Mouse (Mus musculus) cerebellum, adult 11-12 months (tissue): ENCODE results near the gene Cryz.
A peak's percentile ranks its signal among the peaks of the same experiment; 100 is the strongest.
"Not testable (repeated sequence)": the region's sequence is repeated elsewhere in the genome, so short reads cannot be mapped to it uniquely, and the experiment has no call there.

Source experiments
- DNase-seq: peaks from one replicate; pipeline ENCODE4 v3.0.0; 2022

The Cryz gene

DNA sequence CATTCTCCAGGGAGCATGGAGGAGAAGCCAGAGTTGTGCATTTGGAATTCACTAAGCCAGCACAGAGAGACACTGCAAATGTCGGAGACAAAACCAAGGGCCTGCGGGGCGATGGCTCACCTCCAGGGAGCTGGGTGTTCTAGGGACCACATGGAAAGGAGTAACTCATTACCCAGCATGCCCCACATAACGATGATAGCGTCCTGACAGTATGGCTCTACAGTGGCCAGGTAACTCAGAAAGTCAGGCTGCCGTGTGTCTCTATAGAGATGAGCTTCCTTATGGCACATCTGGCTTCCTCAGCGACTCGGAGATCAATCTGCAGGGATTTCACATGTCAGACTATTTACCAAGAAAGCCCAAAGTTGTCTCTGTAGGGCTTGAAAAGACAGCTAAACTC, 18.3 kb downstream of the Cryz start:
- DNase-seq: no peak

DNA sequence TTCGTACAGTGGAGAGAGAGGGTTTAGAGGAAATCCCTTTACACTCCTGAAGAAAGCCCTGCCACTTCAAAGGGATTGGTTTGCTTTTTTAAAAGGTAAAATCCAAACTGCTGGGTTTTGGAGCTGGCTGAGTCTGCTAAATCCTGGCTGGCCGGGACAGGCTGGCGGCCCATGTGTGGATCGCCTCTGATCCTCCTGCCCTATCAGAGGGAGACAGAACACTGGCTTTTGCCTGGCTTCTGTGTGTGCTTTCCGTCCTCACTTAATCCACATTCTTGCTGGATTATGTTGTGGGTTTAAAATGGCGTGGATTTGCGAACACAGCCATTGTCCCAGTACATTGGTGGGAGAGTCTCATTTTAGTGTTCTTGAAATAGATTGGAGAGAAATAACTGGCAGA, 18.8 kb downstream of the Cryz start:
- no peak for DNase-seq

DNA sequence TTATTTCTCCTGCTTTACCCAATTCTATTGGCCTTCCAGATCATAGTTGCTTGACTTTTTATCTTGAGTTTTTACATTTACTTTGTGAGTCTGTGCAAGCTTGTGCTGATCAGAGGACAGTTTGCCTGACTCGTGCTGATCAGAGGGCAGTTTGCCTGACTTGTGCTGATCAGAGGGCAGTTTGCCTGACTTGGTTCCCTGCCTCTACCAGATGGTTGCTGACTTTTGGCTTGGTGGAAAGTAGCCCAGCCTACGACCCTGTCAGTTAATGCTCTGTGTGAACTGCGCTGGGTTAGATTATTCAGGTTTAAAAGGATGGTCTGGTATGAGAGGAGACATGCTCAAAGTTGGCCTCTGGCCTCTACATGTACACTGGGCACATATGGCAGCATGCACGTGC, 19.6 kb downstream of the Cryz start:
- DNase-seq: no peak

DNA sequence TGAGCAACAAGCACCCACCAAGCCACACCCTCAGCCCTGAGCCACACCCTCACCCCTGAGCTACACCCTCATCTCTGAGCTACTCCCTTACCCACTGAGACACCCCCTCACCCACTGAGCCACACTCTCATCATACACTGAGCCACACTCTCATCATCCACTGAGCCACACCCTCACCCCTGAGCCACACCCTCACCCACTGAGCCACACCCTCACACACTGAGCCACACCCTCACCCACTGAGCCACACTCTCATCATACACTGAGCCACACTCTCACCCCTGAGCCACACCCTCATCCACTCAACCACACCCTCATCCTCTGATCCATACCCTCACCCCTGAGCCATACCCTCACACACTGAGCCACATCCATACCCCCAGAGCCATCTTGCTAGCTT, 31.8 kb downstream of the Cryz start:
- DNase-seq: no peak

DNA sequence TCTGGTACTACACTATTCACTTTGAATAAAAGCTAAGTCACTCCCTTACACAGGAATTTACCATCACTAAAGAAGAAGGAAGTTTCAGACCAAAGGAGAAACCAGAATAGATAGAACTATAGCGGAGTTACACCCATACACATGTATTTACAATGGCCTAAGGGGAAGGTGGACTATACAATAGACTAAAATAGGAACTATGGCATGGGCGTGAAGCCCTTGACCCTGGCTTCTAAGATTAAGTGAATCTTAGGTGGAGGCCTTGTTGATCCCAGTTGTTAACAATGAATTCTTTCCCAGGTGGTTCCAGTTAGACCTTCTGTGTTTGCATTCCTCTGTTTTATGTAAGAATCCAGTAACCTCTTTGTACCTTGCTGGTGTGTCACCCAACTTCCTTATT, 34.8 kb downstream of the Cryz start:
- DNase-seq: not testable (repeated sequence)

DNA sequence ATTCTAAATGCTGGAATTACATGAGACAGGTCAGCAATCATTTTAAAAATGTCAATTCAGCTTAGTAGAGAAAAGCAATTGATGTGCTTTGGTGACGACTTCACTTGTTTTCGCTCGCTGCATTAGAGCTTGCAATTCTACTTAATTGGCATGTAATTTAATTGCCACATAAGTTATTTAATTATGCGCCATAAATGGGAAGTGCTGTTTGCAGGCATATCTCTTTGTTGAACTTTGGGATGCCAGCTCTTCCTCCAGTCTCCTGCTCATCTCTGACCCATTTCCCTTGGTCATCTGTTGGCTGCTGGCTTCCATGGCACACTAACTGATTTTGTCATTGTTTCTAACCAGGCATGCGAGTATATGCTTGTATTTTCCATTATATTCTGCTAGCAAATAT, 36.6 kb downstream of the Cryz start:
- DNase-seq: no peak

DNA sequence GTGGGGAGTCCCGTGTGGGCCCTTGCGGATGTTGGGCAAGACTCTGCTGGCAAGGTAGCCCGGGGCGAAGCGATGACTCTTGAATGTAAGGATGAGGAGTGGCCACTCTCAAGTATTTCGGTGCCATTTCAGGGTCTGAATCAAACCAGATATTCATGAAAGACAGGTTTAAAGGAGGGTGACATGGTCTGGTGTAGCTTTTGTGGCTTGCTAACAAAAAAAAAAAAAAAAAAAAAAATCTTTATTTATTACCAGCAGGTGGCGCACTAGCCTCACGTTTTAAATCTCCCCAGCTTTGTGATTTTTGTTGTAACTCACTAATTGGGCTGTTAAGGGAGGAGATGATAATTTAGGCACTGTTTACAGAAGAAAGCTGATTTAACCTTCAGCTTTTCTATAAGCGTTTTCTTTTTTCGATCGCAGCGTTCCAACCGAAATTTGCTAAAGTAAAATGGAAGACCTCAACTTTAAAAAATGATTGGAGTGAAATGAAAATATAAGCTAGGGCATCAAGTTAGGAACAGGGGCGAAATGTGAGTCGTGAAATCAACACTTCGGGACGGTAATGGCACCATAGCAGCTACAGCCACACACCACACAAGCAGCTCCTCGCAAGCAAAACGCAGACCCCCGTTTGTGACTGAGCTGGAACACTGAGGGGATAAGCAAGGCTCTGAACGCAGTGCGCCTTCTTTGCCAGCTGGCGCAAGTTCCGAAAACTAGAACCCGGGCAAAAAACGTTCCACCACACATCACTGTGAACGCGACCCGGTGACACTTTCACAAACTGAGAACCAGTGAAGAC, 50.3 kb downstream of the Cryz start:
- no peak for DNase-seq

DNA sequence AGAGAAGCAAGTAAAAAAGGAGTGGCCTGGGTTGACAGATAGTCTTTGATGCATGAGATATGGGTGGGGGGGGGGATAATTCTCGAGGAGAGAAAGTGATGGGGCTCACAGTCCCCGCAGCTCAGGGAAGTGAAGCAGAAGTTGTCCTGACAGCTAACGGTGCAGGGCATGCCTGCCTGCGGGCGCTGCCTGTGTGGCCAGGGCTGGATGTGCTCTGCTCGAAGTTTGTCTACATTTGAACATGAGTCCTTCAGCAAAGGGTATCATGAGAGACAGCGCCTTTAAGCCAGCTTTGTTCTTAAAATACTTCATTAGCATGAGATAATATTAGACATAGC, 50.9 kb downstream of the Cryz start:
- no peak for DNase-seq

DNA sequence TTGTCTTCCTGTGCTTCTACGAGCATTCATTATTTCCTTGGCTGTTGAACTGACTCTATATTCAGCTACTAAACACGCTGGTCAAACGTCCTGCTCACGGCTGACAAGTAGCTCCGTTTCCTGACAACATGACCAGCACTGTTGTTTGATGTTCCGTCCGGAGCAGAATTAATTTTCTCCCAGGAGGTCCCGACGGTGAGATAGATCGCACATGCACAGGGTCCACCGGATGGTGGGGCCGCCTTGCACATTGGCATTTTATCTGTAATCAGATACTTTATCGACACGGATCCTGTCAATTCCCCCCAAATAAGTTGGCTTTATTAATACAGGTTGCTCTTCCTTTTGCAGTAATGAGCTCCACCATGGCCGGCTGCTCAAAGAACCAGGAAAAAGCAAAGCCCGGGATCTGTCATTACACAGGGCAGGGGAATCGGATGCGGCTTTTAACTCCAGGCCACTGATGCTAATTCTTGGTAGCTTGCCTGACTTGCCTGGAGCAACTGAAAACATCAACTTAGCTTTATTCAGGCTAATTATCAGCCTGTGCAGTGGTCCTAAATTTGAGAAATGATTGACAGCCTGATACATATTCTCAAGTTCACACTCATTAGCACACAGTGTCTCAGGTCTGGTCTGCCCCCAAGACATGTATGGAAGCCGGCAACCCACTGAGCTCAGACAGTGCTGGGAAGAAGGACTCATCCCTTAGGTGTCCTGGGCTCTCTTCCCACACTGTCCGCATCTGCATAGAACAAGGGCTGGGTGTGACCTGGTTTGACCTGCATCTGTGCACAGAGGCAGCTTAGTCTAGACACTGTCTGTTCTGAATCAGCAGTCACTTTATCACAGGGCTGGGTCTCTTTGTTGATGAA, 53.1 kb downstream of the Cryz start:
- no peak for DNase-seq

DNA sequence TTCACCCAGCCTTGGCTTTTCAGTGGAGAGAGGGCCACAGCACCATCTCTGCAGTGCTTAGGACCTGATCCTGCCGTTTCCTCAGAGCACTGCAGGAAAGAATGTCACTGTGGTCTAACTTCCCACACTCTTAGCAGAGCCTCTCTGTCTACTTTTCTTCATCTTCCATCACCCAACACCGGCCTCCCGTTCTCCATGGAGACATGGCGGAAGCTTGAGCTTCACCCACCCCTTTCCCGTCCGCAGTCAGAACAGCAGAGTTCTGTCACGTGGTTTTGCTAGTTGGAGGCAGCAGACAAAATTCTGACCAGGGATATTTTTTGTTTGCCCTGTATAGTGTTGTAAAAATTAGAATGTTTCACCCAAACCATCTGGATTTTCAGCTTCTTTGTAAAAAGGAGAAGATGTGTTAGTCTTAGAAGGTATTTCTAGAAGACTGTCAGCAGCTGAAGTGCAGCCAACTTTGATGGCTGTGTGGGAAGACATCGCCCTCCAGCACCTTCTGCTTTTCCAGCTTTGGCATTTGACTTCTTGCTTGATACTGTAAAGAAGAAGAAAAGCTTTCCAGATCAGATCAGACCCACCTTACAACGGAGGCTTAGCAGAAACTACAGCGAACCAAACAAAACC, 54.8 kb downstream of the Cryz start:
- DNase-seq: no peak

DNA sequence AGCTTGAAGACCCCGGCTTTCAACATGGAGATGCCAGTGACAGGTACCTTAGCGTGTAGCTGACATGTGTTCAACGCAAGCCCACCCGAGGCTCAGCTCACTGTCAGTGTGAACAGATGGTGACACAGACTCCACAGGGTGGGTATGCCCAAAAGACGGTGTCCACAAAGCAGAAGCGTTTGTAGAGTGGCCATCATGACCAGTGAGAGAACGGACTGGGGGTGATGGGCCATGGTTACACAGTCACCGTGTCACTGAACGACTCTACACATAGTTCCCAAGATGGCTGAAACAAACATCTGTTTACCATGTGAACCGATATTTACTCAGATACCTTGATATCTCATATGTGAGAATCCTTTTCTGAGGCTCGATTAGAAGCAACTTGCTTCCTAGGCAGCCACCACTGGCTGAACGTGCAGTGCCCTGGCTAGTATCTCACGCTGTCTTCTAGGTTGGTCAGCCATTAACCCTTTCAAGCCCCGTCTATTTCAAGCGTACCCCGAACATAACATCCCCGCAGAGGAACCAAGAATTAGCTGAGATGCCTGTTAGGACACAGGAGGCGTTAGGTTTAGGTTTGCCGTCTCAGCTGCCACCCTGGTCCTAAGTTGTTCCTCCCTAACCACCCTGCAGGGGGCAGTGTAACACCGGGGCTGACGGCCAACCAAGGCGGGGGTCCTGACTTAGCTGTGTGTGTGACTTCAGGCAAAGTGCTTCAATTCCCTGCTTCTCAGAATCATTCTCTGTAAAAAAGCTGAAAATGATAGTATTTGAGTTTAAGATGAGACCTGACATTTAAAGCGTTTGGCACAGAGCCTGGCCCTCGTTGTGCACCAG, 56.3 kb downstream of the Cryz start:
- DNase-seq: peak; percentile 43

DNA sequence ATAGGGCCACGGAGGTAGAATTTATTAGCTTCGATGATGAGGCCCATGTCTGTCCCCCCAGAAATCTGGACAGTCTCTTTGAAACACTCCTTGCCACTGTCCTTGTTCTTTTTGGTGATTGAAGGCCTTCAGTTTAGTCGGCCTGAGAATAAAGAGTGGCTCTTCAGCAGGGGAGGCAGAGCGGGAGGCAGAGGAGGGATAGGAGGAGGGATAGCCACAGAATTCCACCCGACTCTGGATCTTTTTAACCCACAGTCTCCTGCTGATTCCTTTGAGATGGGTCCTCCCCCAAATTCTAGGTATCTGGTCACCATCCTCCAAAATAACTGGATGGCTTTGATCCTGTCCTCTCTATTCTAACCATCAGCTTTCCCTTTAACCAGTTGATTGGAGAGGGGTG, 56.9 kb downstream of the Cryz start:
- no peak for DNase-seq

DNA sequence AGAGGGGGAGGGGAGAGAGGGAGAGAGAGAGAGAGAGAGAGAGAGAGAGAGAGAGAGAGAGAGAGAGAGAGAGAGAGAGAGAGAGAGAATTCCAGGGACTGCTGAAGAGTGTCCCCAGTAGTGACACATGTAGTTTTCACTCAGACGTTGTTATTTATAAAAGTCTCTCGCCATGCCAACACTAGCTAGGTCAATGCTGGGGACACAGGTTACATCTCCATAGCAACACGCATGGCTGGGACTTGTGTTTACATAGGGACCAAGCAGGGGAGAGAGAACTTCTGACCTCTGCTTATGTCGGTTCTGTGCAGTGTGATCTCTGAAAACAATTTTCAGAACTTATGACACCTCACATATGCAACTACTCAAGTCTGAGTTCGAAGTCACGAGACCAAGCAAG, 57.8 kb downstream of the Cryz start:
- no peak for DNase-seq

DNA sequence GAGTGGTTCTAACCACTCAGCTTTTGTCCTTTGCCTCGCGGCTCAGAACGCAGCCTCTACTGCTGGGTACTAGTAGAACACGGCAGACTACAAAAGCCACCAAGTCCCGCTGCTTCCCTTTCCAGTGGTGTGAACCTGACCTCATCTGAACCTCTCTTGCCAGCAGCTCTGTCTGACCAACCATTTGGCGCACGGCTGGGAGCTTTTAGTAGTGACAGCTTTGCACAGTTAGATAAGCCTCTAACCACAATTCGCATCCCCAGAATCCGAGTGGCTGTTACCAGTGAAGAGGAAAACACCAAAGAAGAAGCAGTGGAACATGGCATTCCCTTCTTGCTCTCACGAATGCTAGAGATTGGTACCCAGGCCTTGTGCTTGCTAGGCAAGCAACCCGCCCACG, 58.4 kb downstream of the Cryz start:
- DNase-seq: no peak

DNA sequence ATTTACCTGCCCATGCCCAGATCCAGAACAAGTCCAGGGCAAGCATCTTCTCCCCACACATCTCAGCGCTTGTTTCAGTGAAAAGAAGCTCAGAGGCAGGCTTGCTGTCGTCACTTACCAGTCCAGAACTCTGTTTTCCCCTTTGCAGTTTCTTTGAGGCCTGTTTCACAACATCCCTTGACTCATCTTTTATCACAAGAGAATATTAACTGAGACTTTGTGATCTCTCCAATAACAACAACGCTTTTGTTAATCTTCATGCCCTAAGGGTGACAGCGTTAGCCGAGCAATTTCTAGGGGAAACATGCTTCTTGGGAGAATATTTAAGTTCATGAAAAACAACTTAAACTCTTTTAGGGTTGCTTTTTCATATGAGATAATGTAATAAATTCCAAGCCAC, 59.2 kb downstream of the Cryz start:
- no peak for DNase-seq

DNA sequence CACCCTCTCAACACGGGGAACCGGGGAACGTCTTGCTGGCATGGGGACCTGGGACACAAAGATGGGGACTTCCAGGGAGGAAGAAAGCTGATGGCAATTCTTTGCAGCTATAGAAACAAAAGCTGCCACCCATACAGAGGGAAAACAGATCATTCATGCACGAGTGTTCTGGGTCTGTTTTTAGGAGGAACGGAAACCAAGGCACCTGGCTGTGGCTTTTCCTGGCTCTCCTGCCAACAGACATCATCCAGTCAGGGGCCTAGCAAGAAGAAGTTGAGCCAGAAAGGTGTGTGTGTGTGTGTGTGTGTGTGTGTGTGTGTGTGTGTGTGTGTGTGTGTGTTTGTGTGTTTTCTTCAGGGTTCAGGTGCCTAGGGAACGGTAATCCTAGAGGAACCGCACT, 67.0 kb downstream of the Cryz start, which contains the start of gene Erich3:
Erich3 (plus strand) TSS at position 315 of the 400 bp plus-strand sequence.
- DNase-seq: no peak

DNA sequence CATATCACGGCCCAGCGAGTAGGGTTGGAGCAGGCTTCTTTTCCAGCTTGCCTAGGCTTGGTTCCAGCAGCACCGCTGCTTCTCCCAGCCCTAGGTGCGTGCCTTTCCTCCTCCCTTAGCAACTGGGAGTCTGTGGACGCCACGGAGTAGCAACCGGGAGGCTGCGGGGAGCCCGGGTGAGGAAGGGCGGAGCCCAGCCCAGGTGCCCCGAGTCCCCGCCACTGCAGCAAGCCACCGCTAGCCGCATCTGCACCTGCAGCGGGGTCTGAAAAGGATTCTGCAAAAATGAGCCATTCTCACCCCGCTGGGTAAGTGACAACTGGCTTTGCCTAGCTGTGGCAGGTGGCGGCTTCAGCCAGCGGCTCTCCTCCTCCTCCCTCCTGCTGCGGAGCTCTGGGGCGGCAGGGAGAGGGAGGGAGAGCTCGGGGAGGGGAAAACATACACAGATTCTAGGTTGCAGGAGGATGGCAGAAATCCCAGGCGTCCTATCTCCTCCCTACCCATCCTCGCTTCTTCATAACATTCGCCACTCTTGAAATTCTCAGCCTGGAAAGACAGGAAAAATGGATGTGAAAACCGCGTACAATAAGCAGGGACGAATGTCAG, 67.6 kb downstream of the Cryz start:
- peak; percentile 82 for DNase-seq

DNA sequence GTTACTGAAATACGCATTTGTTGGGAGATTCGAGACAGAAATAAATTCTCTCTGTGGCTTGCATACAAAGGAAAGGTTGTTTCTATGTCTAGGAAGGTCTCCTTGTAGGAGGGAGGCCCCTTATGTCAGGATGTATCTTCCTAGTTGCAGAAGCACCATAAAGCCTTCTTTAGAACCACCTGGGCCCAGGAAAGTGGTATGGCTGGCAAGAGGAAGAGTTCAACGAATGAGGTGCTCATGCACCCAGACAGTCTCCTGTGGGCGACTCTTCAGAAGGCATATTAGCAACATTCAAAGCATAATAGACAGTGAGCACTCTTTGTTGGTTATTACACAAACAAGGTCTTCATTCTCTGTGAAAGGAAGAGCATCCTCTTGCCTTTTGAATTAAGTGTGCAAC, 68.1 kb downstream of the Cryz start:
- no peak for DNase-seq

DNA sequence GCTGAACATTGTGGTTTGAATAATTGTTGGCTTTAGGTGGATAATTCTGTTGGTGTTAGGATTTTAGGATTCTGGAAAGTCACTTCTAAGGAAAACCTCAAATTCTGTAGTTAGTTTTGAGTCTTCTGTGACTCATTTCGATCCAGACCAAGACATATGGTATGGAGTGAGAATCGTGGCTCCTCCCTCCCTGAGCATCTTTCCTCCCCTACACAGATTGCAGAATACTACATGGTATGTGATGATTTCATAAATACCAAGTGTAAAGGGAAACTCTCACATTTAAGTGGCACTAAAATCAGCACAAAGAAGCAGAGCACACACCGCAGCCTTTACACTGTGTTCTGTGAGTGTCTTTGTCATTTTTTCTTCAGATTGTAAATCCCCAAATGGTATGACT, 72.0 kb downstream of the Cryz start:
- DNase-seq: no peak

DNA sequence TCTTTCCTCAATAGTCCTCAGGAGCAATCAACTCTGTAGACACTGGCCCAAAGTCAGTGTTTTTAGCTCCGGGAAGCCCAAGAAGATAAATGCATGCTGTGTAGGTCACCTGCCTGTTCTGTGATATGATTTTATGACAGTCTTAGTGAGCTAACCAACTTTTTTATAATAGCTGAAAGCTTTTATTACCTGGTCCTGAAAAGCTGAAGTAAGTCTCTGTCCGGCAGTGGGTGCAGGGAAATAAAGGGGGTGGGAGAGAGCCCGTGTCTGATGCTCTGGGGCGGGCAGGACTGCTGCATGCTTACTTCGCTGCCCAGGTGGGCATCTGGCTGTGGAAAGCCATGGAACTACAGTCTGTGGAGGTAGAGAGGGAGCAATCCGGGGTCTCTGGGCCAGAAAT, 74.1 kb downstream of the Cryz start:
- DNase-seq: no peak

DNA sequence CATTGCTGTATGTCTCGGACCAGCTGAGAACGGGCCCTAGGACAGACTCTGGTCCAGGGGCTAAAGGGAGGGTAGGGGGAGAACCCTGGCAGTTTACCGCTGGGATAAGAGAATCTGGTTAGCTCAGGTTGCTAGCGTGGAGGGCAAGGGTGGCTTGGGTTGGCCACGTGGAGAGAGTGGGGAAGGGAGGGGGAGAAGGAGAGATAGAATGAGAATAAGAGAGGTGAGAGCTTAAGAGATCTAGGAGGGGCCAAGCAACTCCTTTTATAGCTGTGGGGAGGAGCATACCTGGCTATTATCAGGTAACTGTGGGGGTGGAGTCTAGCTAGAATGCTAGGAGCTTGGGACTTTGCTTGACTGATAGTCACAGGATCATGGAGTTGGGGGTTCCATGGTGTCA, 74.5 kb downstream of the Cryz start:
- no peak for DNase-seq
